ENCODE assay signal across 15 mouse cellular contexts in genomic region chr11:72402017-72402416, GRCm38 (mm10). TPM values are rescaled to one million over a fixed set of nuclear protein-coding genes. Genes with fewer than 3 reads are reported as not detected.
DNase-seq lines count a peak whose midpoint lies in the region; ATAC-seq and TF ChIP-seq lines count a peak whose summit lies in the region.
"Had no signal": no experiment of that assay in that cellular context is flagged by ENCODE, and none has a peak within 500 bp of the region (broad histone marks: within the 10 kb centered on the region; RNA-seq: fewer than 3 reads in every experiment).

No protein-coding gene starts in this region.

- WGBS in heart, postnatal 0 days: 32% methylated on average over 5 of the region's 5 CpGs
- 66% methylated on average over 5 of the region's 5 CpGs for WGBS in embryonic facial prominence, embryonic 10.5 days
- WGBS in kidney, postnatal 0 days: 39% methylated on average over 5 of the region's 5 CpGs

- H3K36me3 ChIP-seq in heart, postnatal 0 days (replicated peaks; ENCODE audit: control insufficient read depth, insufficient read depth, low read length): peaks cover 42% of the 10 kb centered on the region
- peaks cover 19% of the 10 kb centered on the region for H3K36me3 ChIP-seq in embryonic facial prominence, embryonic 10.5 days (replicated peaks)
- H3K36me3 ChIP-seq in kidney, postnatal 0 days (ENCODE audit: insufficient read depth, low read length): peaks cover 18% of the 10 kb centered on the region; the same call in 1 of the 2 replicates
- H3K36me3 ChIP-seq: liver, embryonic 15.5 days had no signal

- peak overlapping the region; percentile 61 for H3K27ac ChIP-seq in heart, postnatal 0 days (ENCODE audit: low read depth)
- peak overlapping the region; percentile 52; the same call in 1 of the 2 replicates for H3K27ac ChIP-seq in embryonic facial prominence, embryonic 10.5 days (replicated peaks)
- H3K27ac ChIP-seq in kidney, postnatal 0 days: peak overlapping the region; percentile 85
- H3K27ac ChIP-seq: intestine, embryonic 15.5 days; liver, embryonic 15.5 days; midbrain, embryonic 10.5 days had no signal

- no peak overlapping the region for H3K4me2 ChIP-seq in heart, postnatal 0 days (ENCODE audit: low read depth, low read length)
- H3K4me2 ChIP-seq in kidney, postnatal 0 days (ENCODE audit: low read length): peak overlapping the region; percentile 31; the same call in 1 of the 2 replicates
- H3K4me2 ChIP-seq: intestine, embryonic 15.5 days; liver, embryonic 15.5 days had no signal

- 0 out of 2 replicates have a peak overlapping the region, but pooled peaks have one; percentile 13 for H3K9ac ChIP-seq in heart, postnatal 0 days (replicated peaks; ENCODE audit: low read depth, low read length)
- no peak overlapping the region for H3K9ac ChIP-seq in kidney, postnatal 0 days (ENCODE audit: low read depth, low read length)
- H3K9ac ChIP-seq: intestine, embryonic 15.5 days; liver, embryonic 15.5 days had no signal

- no peak overlapping the region for H3K4me3 ChIP-seq in heart, postnatal 0 days (ENCODE audit: low read depth, low read length)
- H3K4me3 ChIP-seq in embryonic facial prominence, embryonic 10.5 days: no peak overlapping the region
- no peak overlapping the region for H3K4me3 ChIP-seq in kidney, postnatal 0 days (replicated peaks; ENCODE audit: low read depth, low read length)
- H3K4me3 ChIP-seq: intestine, embryonic 15.5 days; liver, embryonic 15.5 days; midbrain, embryonic 10.5 days had no signal

- peak; percentile 30 for DNase-seq in heart, postnatal 0 days (ENCODE audit: low spot score)
- DNase-seq in heart, postnatal 4 days: no peak
- DNase-seq in ES-CJ7 (ENCODE audit: low read depth, low spot score): peak; percentile 81
- DNase-seq in embryonic facial prominence, embryonic 10.5 days (ENCODE audit: low spot score): no peak
- DNase-seq in kidney, postnatal 0 days (ENCODE audit: low spot score): peak; percentile 79
- DNase-seq in thymus, postnatal 0 days (ENCODE audit: low spot score): no peak
- no peak for DNase-seq in cerebellum, postnatal 4 days (ENCODE audit: low spot score in 2 of 2)
- DNase-seq: adrenal gland, postnatal 36 days; left cerebral cortex, postnatal 4 days; right cerebral cortex, postnatal 25 days had no signal

- peak; percentile 22; the same call in 1 of the 2 replicates for ATAC-seq in heart, postnatal 0 days (ENCODE audit: insufficient read depth, low read depth)
- peak; percentile 61 for ATAC-seq in kidney, postnatal 0 days (replicated peaks; ENCODE audit: low FRiP score, low read depth)
- ATAC-seq: intestine, embryonic 15.5 days had no signal

- H3K4me1 ChIP-seq in heart, postnatal 0 days (ENCODE audit: control insufficient read depth, insufficient read depth): peaks cover 34% of the 10 kb centered on the region
- peaks cover 47% of the 10 kb centered on the region for H3K4me1 ChIP-seq in embryonic facial prominence, embryonic 10.5 days
- peaks cover 39% of the 10 kb centered on the region for H3K4me1 ChIP-seq in kidney, postnatal 0 days (replicated peaks; ENCODE audit: insufficient read depth, low read length)

- H3K9me3 ChIP-seq in heart, postnatal 0 days (replicated peaks; ENCODE audit: control insufficient read depth, low read length): no peaks in the 10 kb centered on the region
- no peaks in the 10 kb centered on the region for H3K9me3 ChIP-seq in embryonic facial prominence, embryonic 10.5 days
- no peaks in the 10 kb centered on the region for H3K9me3 ChIP-seq in kidney, postnatal 0 days (replicated peaks; ENCODE audit: low read length)
- H3K9me3 ChIP-seq: intestine, embryonic 15.5 days; liver, embryonic 15.5 days; midbrain, embryonic 10.5 days had no signal

- TF ChIP-seq EP300 in heart, postnatal 0 days (IDR thresholded peaks at IDR 0.05; ENCODE audit: low read depth): no peak

- H3K27me3 ChIP-seq in heart, postnatal 0 days (ENCODE audit: control insufficient read depth, insufficient read depth, low read length): no peaks in the 10 kb centered on the region
- peaks cover 6% of the 10 kb centered on the region; the same call in 1 of the 2 replicates for H3K27me3 ChIP-seq in embryonic facial prominence, embryonic 10.5 days (replicated peaks; ENCODE audit: low read depth, poor library complexity, severe bottlenecking)
- H3K27me3 ChIP-seq in kidney, postnatal 0 days (ENCODE audit: insufficient read depth, low read length): no peaks in the 10 kb centered on the region
- H3K27me3 ChIP-seq: intestine, embryonic 15.5 days had no signal

- TF ChIP-seq CTCF in heart, postnatal 0 days (IDR thresholded peaks at IDR 0.05; ENCODE audit: low read depth): no peak
- no peak for TF ChIP-seq CTCF in kidney, postnatal 0 days (IDR thresholded peaks at IDR 0.05; ENCODE audit: low read depth)

RNA-seq across cellular contexts. Expression of gene Smtnl2, which starts 9.5 kb away (rescaled TPM):
- 88.5 and 93.0 TPM in 2 replicates for total RNA-seq in heart, postnatal 0 days (2014; rRNA removed; ENCODE audit: low replicate concordance)
- polyA plus RNA-seq in heart, postnatal 0 days (2015; fragmentation: Nextera tagmentation; extraction: Ambion mirVana): 72.9 and 79.2 TPM in 2 replicates
- 10 to 100 TPM; 62.2 to 63.4 TPM for total RNA-seq in heart, postnatal 4 days (2021)
- polyA plus RNA-seq in embryonic facial prominence, embryonic 10.5 days (2016; fragmentation: Nextera tagmentation; extraction: Ambion mirVana): 16.4 and 16.6 TPM in 2 replicates
- 112 and 129 TPM in 2 replicates for polyA plus RNA-seq in kidney, postnatal 0 days (2015; fragmentation: Nextera tagmentation; extraction: Ambion mirVana)
- 3.3 and 4.1 TPM in 2 replicates for polyA plus RNA-seq in thymus, postnatal 0 days (2015; fragmentation: Nextera tagmentation; extraction: Ambion mirVana)

RNA-seq across cellular contexts. Expression of gene Ggt6, which starts 33.3 kb away (rescaled TPM):
- 5.3 TPM in 1 of 2 replicates, not detected in the other for total RNA-seq in heart, postnatal 0 days (2014; rRNA removed; ENCODE audit: low replicate concordance)
- 0.05 TPM in 1 of 2 replicates, not detected in the other for polyA plus RNA-seq in heart, postnatal 0 days (2015; fragmentation: Nextera tagmentation; extraction: Ambion mirVana)
- not detected for total RNA-seq in heart, postnatal 4 days (2021)
- 0.10 TPM in 1 of 2 replicates, not detected in the other for polyA plus RNA-seq in embryonic facial prominence, embryonic 10.5 days (2016; fragmentation: Nextera tagmentation; extraction: Ambion mirVana)
- polyA plus RNA-seq in kidney, postnatal 0 days (2015; fragmentation: Nextera tagmentation; extraction: Ambion mirVana): 3.3 and 3.8 TPM in 2 replicates
- 1.0 and 1.1 TPM in 2 replicates for polyA plus RNA-seq in thymus, postnatal 0 days (2015; fragmentation: Nextera tagmentation; extraction: Ambion mirVana)
- total RNA-seq: hematopoietic stem cell, adult 5-6 weeks; layer of hippocampus, postnatal 14 days; left cerebral cortex, postnatal 4 days had no signal
- polyA plus RNA-seq: midbrain, embryonic 10.5 days had no signal

RNA-seq across cellular contexts. Expression of gene Mybbp1a, which starts 39.1 kb away (rescaled TPM):
- 20.5 and 20.9 TPM in 2 replicates for total RNA-seq in heart, postnatal 0 days (2014; rRNA removed; ENCODE audit: low replicate concordance)
- polyA plus RNA-seq in heart, postnatal 0 days (2015; fragmentation: Nextera tagmentation; extraction: Ambion mirVana): 41.3 and 42.1 TPM in 2 replicates
- total RNA-seq in heart, postnatal 4 days (2021): 10 to 100 TPM; 55.6 to 55.9 TPM
- polyA plus RNA-seq in embryonic facial prominence, embryonic 10.5 days (2016; fragmentation: Nextera tagmentation; extraction: Ambion mirVana): 257 and 263 TPM in 2 replicates
- 107 and 109 TPM in 2 replicates for polyA plus RNA-seq in kidney, postnatal 0 days (2015; fragmentation: Nextera tagmentation; extraction: Ambion mirVana)
- polyA plus RNA-seq in thymus, postnatal 0 days (2015; fragmentation: Nextera tagmentation; extraction: Ambion mirVana): 124 and 128 TPM in 2 replicates

RNA-seq across cellular contexts. Expression of gene Tekt1, which starts 39.8 kb away (rescaled TPM):
- not detected in 2 replicates for total RNA-seq in heart, postnatal 0 days (2014; rRNA removed; ENCODE audit: low replicate concordance)
- polyA plus RNA-seq in heart, postnatal 0 days (2015; fragmentation: Nextera tagmentation; extraction: Ambion mirVana): 0.19 and 0.62 TPM in 2 replicates
- under 1 TPM; 0.26 to 0.50 TPM for total RNA-seq in heart, postnatal 4 days (2021)
- polyA plus RNA-seq in embryonic facial prominence, embryonic 10.5 days (2016; fragmentation: Nextera tagmentation; extraction: Ambion mirVana): 6.3 and 7.2 TPM in 2 replicates
- polyA plus RNA-seq in kidney, postnatal 0 days (2015; fragmentation: Nextera tagmentation; extraction: Ambion mirVana): 4.6 and 5.1 TPM in 2 replicates
- polyA plus RNA-seq in thymus, postnatal 0 days (2015; fragmentation: Nextera tagmentation; extraction: Ambion mirVana): 0.60 and 0.62 TPM in 2 replicates
- total RNA-seq: hematopoietic stem cell, adult 5-6 weeks had no signal
- polyA plus RNA-seq: liver, embryonic 15.5 days had no signal

Comparison
In these comparisons a context has a peak if more than half of its experiments do, and no peak if none do; other contexts are left out.
1. DNase-seq: peak in heart, postnatal 0 days (single experiment), ES-CJ7 (single experiment) and kidney, postnatal 0 days (single experiment); none in heart, postnatal 4 days (single experiment), embryonic facial prominence, embryonic 10.5 days (single experiment), thymus, postnatal 0 days (single experiment) and cerebellum, postnatal 4 days (0 of 2).
2. Peak in every context shown above with its lines, with median percentiles within 50 percentile points of each other: H3K27ac ChIP-seq.